Mouse (Mus musculus): Measurements from ENCODE around the gene Lgals9.
"Not testable (repeated sequence)": the region's sequence is repeated elsewhere in the genome, so short reads cannot be mapped to it uniquely, and the experiment has no call there.

Lgals9 gene

GRCm38 (mm10) chr11:79007356-79007755 lies 22.6 kb upstream of the Lgals9 start:
- DNase-seq (ENCODE audit: low spot score in 2 of 2) = not testable (repeated sequence)

GRCm38 (mm10) chr11:79006417-79006816 lies 21.7 kb upstream of the Lgals9 start:
- DNase-seq (ENCODE audit: low spot score in 2 of 2) = no peak

GRCm38 (mm10) chr11:79005578-79006394 lies 21.0 kb upstream of the Lgals9 start:
- no peak for DNase-seq (ENCODE audit: low spot score in 2 of 2)

GRCm38 (mm10) chr11:79003769-79004638 lies 19.3 kb upstream of the Lgals9 start:
- no peak for DNase-seq (ENCODE audit: low spot score in 2 of 2)

- no peak for DNase-seq (ENCODE audit: low spot score in 2 of 2)
These were observed 18.5 kb upstream of the Lgals9 start for GRCm38 (mm10) chr11:79003053-79003768.

- DNase-seq (ENCODE audit: low spot score in 2 of 2) = no peak
These were observed 17.8 kb upstream of the Lgals9 start for GRCm38 (mm10) chr11:79002551-79002951.

- no peak for DNase-seq (ENCODE audit: low spot score in 2 of 2)
These were observed 17.1 kb upstream of the Lgals9 start for GRCm38 (mm10) chr11:79001871-79002270.

GRCm38 (mm10) chr11:78999118-78999517 lies 14.4 kb upstream of the Lgals9 start:
- no peak for DNase-seq (ENCODE audit: low spot score in 2 of 2)

- not testable (repeated sequence) for DNase-seq (ENCODE audit: low spot score in 2 of 2)
These were observed 6.3 kb upstream of the Lgals9 start for GRCm38 (mm10) chr11:78990875-78991543.

GRCm38 (mm10) chr11:78990096-78990495 lies 5.3 kb upstream of the Lgals9 start:
- no peak for DNase-seq (ENCODE audit: low spot score in 2 of 2)

- DNase-seq (ENCODE audit: low spot score in 2 of 2) = not testable (repeated sequence)
These were observed 4.5 kb upstream of the Lgals9 start for GRCm38 (mm10) chr11:78989206-78989605.

GRCm38 (mm10) chr11:78986311-78987002 lies 1.7 kb upstream of the Lgals9 start:
- no peak for DNase-seq (ENCODE audit: low spot score in 2 of 2)

- DNase-seq (ENCODE audit: low spot score in 2 of 2) = no peak
These were observed 759 bp upstream of the Lgals9 start for GRCm38 (mm10) chr11:78985505-78985904.

- no peak for DNase-seq (ENCODE audit: low spot score in 2 of 2)
These were observed 1.2 kb downstream of the Lgals9 start for GRCm38 (mm10) chr11:78983539-78983938.

GRCm38 (mm10) chr11:78982513-78983291 lies 2.0 kb downstream of the Lgals9 start:
- no peak for DNase-seq (ENCODE audit: low spot score in 2 of 2)

- DNase-seq (ENCODE audit: low spot score in 2 of 2) = no peak
These were observed 2.7 kb downstream of the Lgals9 start for GRCm38 (mm10) chr11:78982042-78982441.

GRCm38 (mm10) chr11:78980083-78980634 lies 4.6 kb downstream of the Lgals9 start:
- DNase-seq (ENCODE audit: low spot score in 2 of 2) = no peak

- DNase-seq (ENCODE audit: low spot score in 2 of 2) = no peak
These were observed 6.3 kb downstream of the Lgals9 start for GRCm38 (mm10) chr11:78978176-78979019.

All from frontal cortex, postnatal 36 days (tissue).